Mouse (Mus musculus): ENCODE measurements around the gene Espn. TPM values are rescaled to one million over a fixed set of nuclear protein-coding genes. Genes with fewer than 3 reads are reported as not detected.

Espn gene
- polyA plus RNA-seq, 1 experiment from 2014 or later = 10.5 TPM

DNA sequence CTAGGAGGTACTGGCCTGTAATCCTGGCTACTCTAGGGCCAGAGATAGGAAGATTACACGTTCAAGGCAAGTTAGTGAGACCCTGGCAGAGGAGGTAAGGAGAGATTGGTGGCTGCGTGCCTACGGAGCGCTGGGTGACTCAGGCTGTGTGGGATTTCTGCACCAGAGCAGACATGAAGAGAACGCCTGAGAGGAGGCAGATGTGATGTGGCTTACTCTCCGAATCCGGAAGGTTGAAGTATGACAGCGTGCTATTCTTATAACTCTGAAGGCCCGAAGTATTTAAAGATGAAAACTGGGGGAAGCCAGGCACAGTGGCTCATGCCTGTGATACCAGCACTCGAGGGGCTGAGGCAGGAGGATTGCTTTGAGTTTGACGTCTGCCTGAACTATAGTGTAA is 51.6 kb downstream of the Espn start:
- Histone ChIP-seq H3K36me3 (ENCODE audit: control insufficient read depth, insufficient read depth, low read length) (peaks cover 15% of the 10 kb centered on the region), H3K9ac (replicated peaks; ENCODE audit: low read depth, low read length) (no peak overlapping the region), H3K4me1 (ENCODE audit: control insufficient read depth, insufficient read depth, low read length) (peaks cover 9% of the 10 kb centered on the region; the same call in 1 of the 2 replicates), H3K4me3 (ENCODE audit: low read depth, low read length) (no peak overlapping the region), H3K9me3 (ENCODE audit: control insufficient read depth, low read depth, low read length) (no peaks in the 10 kb centered on the region), H3K27me3 (ENCODE audit: control insufficient read depth, insufficient read depth, low read length) (no peaks in the 10 kb centered on the region), H3K4me2 (replicated peaks; ENCODE audit: low read depth, low read length) (no peak overlapping the region), H3K27ac (ENCODE audit: low read length) (no peak overlapping the region)
- no peak for ATAC-seq (ENCODE audit: insufficient number of reproducible peaks, insufficient read depth, low FRiP score, low read depth)
- WGBS = 66% methylated on average over 11 of the region's 11 CpGs

DNA sequence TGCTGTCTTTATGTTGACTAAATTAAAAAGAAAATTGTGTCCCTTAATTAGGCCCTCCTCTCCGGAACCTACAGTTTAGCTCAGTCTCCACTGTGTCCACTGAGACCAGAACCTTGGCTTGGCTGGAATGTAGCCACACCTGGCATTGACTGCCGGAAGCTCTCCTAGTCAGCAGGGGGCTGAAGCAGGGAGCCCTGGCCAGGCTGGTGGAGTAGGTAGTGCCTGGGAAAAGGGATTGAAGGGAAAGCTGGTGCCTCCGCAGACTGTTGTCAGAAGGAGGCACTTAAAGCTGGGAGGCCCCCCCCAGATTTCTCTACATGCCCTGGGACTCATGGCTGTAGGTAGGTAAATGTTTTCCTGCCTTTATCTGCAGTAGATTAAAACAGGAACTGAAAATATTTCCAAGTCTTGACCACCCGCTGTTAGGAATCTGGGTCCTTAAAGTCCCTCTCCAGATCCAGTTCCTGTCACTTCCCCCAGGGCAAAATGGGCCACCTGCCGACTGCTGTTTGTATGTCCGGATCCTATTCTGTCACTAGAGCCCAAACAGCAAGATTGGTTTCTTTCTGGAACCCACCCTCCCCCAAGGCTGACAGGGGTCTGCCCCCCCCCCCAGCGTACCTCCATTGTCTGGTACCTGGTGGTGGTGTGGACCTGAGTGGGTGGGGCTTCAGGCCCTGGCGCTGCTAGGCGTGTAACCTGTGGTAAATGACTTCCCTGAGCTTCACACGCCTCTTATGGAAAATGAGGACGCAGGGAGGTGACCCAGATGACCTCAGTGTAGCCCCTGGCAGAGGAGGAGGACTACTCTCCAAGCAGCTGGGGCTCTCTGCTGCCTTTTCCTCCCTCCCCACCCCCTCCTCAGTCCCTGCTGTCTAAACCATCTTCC is 54.0 kb downstream of the Espn start:
- peak overlapping the region; percentile 52; the same call in 1 of the 2 replicates for H3K27ac ChIP-seq (ENCODE audit: low read length)
- WGBS = 32% methylated on average over 11 of the region's 11 CpGs

GRCm38 (mm10) chr4:152096927-152097326 is 55.2 kb downstream of the Espn start:
- no peak for ATAC-seq (ENCODE audit: insufficient number of reproducible peaks, insufficient read depth, low FRiP score, low read depth)
- peak overlapping the region; percentile 52; the same call in 1 of the 2 replicates for H3K27ac ChIP-seq (ENCODE audit: low read length)
- 0 out of 2 replicates have a peak overlapping the region, but pooled peaks have one; percentile 5 for H3K4me2 ChIP-seq (replicated peaks; ENCODE audit: low read depth, low read length)
- no peaks in the 10 kb centered on the region for H3K9me3 ChIP-seq (ENCODE audit: control insufficient read depth, low read depth, low read length)
- 55% methylated on average over 6 of the region's 6 CpGs for WGBS
- H3K4me3 ChIP-seq (ENCODE audit: low read depth, low read length) = peak overlapping the region; percentile 3; the same call in 1 of the 2 replicates
- peaks cover 16% of the 10 kb centered on the region; the same call in 1 of the 2 replicates for H3K4me1 ChIP-seq (ENCODE audit: control insufficient read depth, insufficient read depth, low read length)
- no peaks in the 10 kb centered on the region for H3K27me3 ChIP-seq (ENCODE audit: control insufficient read depth, insufficient read depth, low read length)
- H3K36me3 ChIP-seq (ENCODE audit: control insufficient read depth, insufficient read depth, low read length) = no peaks in the 10 kb centered on the region
- no peak overlapping the region for H3K9ac ChIP-seq (replicated peaks; ENCODE audit: low read depth, low read length)

More for the DNA sequence above, 54.0 kb downstream of the Espn start:
- Histone ChIP-seq H3K4me1 (ENCODE audit: control insufficient read depth, insufficient read depth, low read length) (peaks cover 9% of the 10 kb centered on the region; the same call in 1 of the 2 replicates), H3K9ac (replicated peaks; ENCODE audit: low read depth, low read length) (no peak overlapping the region), H3K27me3 (ENCODE audit: control insufficient read depth, insufficient read depth, low read length) (no peaks in the 10 kb centered on the region), H3K36me3 (ENCODE audit: control insufficient read depth, insufficient read depth, low read length) (peaks cover 7% of the 10 kb centered on the region), H3K9me3 (ENCODE audit: control insufficient read depth, low read depth, low read length) (no peaks in the 10 kb centered on the region), H3K4me2 (replicated peaks; ENCODE audit: low read depth, low read length) (peak overlapping the region; percentile 10; the same call in 1 of the 2 replicates), H3K4me3 (ENCODE audit: low read depth, low read length) (no peak overlapping the region; the same call in 1 of the 2 replicates)
- ATAC-seq (ENCODE audit: insufficient number of reproducible peaks, insufficient read depth, low FRiP score, low read depth) = no peak; the same call in 1 of the 2 replicates

DNA sequence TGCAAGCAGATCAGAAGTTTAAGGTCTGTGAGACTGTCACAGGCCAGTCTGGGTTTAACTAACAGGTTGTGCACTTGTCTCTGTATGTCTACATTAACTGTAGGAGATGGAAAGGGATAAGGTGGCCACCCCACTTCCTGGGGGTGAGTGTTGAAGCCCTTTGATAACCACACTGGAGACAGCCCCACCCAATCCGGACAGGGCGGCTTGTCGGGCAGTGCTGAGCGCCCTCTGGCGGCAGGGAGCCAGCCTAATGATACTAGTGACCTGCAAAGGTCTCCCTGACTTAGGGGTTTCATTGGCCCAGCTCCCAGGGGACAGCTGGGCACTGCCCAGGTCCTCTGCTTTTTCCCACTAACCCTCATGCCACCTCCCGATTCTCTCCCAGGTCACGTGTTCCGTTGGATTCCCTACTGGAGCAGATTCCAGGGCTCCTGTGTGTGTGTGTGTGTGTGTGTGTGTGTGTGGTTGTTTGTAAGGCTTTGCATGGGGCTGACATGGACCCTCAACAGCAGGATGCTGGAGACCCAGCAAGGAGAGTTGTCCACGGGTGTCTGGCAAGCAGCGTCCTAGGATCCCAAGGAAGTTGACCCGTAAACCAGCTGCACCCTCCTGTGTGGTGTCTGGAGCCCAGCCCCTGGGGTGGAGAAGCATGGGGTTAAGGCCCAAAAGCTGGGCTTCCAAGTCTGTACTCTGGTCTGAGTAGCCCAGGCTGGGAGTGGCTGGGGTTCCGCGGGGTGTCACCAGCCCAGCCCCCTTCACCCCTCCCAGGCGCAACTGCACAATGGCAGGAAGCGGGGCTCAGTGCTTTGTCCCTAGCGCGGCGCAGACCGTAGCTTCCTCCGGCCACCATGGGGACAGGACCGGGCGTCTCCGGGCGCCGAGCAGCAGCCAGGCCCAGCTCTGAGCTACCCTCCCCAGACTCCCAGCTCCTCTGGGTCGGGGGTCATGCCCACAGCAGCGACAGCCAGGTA is 55.9 kb downstream of the Espn start:
- Histone ChIP-seq H3K9ac (replicated peaks; ENCODE audit: low read depth, low read length) (no peak overlapping the region), H3K27ac (ENCODE audit: low read length) (peak overlapping the region; percentile 52; the same call in 1 of the 2 replicates)

GRCm38 (mm10) chr4:152094233-152094632 is 57.9 kb downstream of the Espn start:
- WGBS = 87% methylated on average over 12 of the region's 12 CpGs
- no peak overlapping the region for H3K4me2 ChIP-seq (replicated peaks; ENCODE audit: low read depth, low read length)
- no peak overlapping the region for H3K27ac ChIP-seq (ENCODE audit: low read length)
- no peak for ATAC-seq (ENCODE audit: insufficient number of reproducible peaks, insufficient read depth, low FRiP score, low read depth)
- peaks cover 14% of the 10 kb centered on the region; the same call in 1 of the 2 replicates for H3K4me1 ChIP-seq (ENCODE audit: control insufficient read depth, insufficient read depth, low read length)
- H3K36me3 ChIP-seq (ENCODE audit: control insufficient read depth, insufficient read depth, low read length) = peaks cover 3% of the 10 kb centered on the region; the same call in 1 of the 2 replicates
- no peak overlapping the region for H3K4me3 ChIP-seq (ENCODE audit: low read depth, low read length)
- no peaks in the 10 kb centered on the region for H3K9me3 ChIP-seq (ENCODE audit: control insufficient read depth, low read depth, low read length)
- no peak overlapping the region for H3K9ac ChIP-seq (replicated peaks; ENCODE audit: low read depth, low read length)
- H3K27me3 ChIP-seq (ENCODE audit: control insufficient read depth, insufficient read depth, low read length) = no peaks in the 10 kb centered on the region

More for the DNA sequence above, 55.9 kb downstream of the Espn start:
- Histone ChIP-seq H3K4me2 (replicated peaks; ENCODE audit: low read depth, low read length) (0 out of 2 replicates have a peak overlapping the region, but pooled peaks have one; percentile 5), H3K4me1 (ENCODE audit: control insufficient read depth, insufficient read depth, low read length) (peaks cover 16% of the 10 kb centered on the region; the same call in 1 of the 2 replicates), H3K27me3 (ENCODE audit: control insufficient read depth, insufficient read depth, low read length) (no peaks in the 10 kb centered on the region), H3K9me3 (ENCODE audit: control insufficient read depth, low read depth, low read length) (no peaks in the 10 kb centered on the region), H3K4me3 (ENCODE audit: low read depth, low read length) (peak overlapping the region; percentile 3; the same call in 1 of the 2 replicates), H3K36me3 (ENCODE audit: control insufficient read depth, insufficient read depth, low read length) (no peaks in the 10 kb centered on the region)
- ATAC-seq (ENCODE audit: insufficient number of reproducible peaks, insufficient read depth, low FRiP score, low read depth) = no peak
- 30% methylated on average over 27 of the region's 27 CpGs for WGBS

DNA sequence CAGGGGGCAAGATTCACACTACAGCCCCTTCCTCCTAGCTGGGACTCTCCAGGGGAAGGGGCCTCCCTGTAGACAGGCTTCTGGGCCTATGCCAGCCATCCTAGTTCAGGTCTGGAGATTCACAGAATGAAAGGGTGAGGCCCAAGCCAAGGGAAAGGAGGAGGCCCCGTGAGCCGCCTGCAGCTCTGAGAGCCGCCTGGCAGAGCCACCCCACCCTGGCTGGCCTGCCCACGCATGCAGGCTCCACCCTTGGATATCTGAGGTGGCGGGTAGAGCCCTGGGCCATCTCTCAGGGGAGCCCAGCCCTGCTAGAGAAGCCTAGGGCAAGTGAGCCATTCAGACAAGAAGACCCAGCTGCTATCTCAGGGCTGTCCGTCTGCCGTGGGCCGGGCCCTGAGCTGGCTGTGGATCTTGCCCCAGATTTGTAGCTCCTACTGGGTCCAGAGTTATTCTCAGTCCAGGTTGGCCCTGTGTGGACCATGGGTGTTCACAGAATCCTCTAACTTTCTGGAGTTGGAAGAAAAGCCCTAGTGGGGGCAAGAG is 59.3 kb downstream of the Espn start:
- H3K4me1 ChIP-seq (ENCODE audit: control insufficient read depth, insufficient read depth, low read length) = peaks cover 16% of the 10 kb centered on the region
- peak; percentile 76; the same call in 1 of the 2 replicates for ATAC-seq (ENCODE audit: insufficient number of reproducible peaks, insufficient read depth, low FRiP score, low read depth)
- H3K4me3 ChIP-seq (ENCODE audit: low read depth, low read length) = no peak overlapping the region
- no peak overlapping the region for H3K4me2 ChIP-seq (replicated peaks; ENCODE audit: low read depth, low read length)
- H3K9ac ChIP-seq (replicated peaks; ENCODE audit: low read depth, low read length) = no peak overlapping the region
- H3K27ac ChIP-seq (ENCODE audit: low read length) = peak overlapping the region; percentile 33; the same call in 1 of the 2 replicates
- 48% methylated on average over 8 of the region's 8 CpGs for WGBS
- no peaks in the 10 kb centered on the region for H3K27me3 ChIP-seq (ENCODE audit: control insufficient read depth, insufficient read depth, low read length)
- peaks cover 3% of the 10 kb centered on the region; the same call in 1 of the 2 replicates for H3K36me3 ChIP-seq (ENCODE audit: control insufficient read depth, insufficient read depth, low read length)
- H3K9me3 ChIP-seq (ENCODE audit: control insufficient read depth, low read depth, low read length) = no peaks in the 10 kb centered on the region

- ATAC-seq (ENCODE audit: insufficient number of reproducible peaks, insufficient read depth, low FRiP score, low read depth) = no peak
- Histone ChIP-seq H3K36me3 (ENCODE audit: control insufficient read depth, insufficient read depth, low read length) (peaks cover 3% of the 10 kb centered on the region; the same call in 1 of the 2 replicates), H3K27ac (ENCODE audit: low read length) (no peak overlapping the region), H3K9me3 (ENCODE audit: control insufficient read depth, low read depth, low read length) (no peaks in the 10 kb centered on the region), H3K4me3 (ENCODE audit: low read depth, low read length) (no peak overlapping the region), H3K4me1 (ENCODE audit: control insufficient read depth, insufficient read depth, low read length) (peaks cover 19% of the 10 kb centered on the region), H3K9ac (replicated peaks; ENCODE audit: low read depth, low read length) (no peak overlapping the region), H3K4me2 (replicated peaks; ENCODE audit: low read depth, low read length) (no peak overlapping the region), H3K27me3 (ENCODE audit: control insufficient read depth, insufficient read depth, low read length) (no peaks in the 10 kb centered on the region)
- WGBS = 83% methylated on average over 9 of the region's 9 CpGs
Measured at GRCm38 (mm10) chr4:152090191-152090590, 62.0 kb downstream of the Espn start.
